Mouse (Mus musculus) erythroblast, adult 5-6 weeks (primary cell): ENCODE measurements around the gene Prkd3. TPM values are rescaled to one million over a fixed set of nuclear protein-coding genes. Genes with fewer than 3 reads are reported as not detected.

Experiments used
- ATAC-seq: replicated peaks from 2 replicates; pipeline ENCODE4 v1.8.0; 2016; ENCODE audit warnings: moderate number of reproducible peaks, mild to moderate bottlenecking, moderate TSS enrichment, inconsistent platforms; ENCODE audit not compliant: poor library complexity, low FRiP score, severe bottlenecking
- total RNA-seq, 2 experiments: library from RNA; stranded (forward) in 1 of 2; stranded (reverse) in 1 of 2; fragments of 150-400 nt in 1 of 2; fragments of 200-764, 138-1000 nt in 1 of 2; gene quantifications; 2 replicates each; pipeline versions ENCODE4 v1.2.3 to v1.2.4; 2015 to 2017; ENCODE audit warnings: low replicate concordance in 2 of 2

Prkd3 gene
- total RNA-seq (2015; ENCODE audit: low replicate concordance) (9.8 and 10.0 TPM in 2 replicates), total RNA-seq (2017; ENCODE audit: low replicate concordance) (9.4 and 11.3 TPM in 2 replicates)

DNA sequence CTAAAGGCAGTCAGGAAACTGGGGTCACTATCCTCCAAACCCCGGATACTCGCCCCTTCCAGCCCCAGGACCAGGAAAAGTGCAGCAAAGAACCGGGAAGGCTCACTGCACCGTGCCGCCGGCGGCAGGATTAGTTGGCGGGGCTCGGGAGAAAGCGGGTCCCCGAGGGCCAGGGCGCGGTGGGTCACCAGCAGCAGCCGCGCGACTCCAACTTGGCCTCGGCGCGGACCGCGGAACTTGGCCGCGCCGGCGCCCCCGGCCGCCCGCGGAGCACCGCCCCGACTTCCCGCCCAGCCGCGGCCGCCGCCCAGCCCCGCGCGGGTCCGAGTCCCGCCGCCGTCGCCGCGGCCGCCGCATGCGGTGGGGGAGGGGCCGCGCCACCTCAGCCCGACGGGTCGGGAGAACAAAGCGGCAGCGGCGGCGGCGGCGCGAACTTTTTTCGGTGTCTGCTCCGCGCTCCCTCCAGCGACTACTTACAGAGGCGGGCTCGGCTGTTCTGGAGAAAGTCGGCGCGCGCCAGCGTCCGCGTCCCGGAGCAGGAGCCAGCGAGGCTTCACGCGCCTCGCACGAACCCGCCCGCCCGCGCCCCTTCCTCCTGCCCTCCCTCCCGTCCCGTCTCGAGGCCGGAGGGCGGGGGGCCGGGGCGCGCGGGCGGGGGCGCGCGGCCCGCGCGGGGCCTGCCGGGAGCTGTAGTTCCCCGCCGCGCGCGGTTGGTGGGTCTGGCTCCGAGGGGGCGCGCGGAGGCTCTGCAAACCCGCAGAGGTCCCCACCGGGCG is at the start of gene Prkd3:
Prkd3 (minus strand) TSS at position 609 of the 776 bp plus-strand sequence.
- no peak for ATAC-seq

- ATAC-seq = no peak
Observed at GRCm38 (mm10) chr17:79069766-79070480, 49.3 kb upstream of the Prkd3 start.

GRCm38 (mm10) chr17:79069019-79069418 is 48.4 kb upstream of the Prkd3 start:
- ATAC-seq = no peak

DNA sequence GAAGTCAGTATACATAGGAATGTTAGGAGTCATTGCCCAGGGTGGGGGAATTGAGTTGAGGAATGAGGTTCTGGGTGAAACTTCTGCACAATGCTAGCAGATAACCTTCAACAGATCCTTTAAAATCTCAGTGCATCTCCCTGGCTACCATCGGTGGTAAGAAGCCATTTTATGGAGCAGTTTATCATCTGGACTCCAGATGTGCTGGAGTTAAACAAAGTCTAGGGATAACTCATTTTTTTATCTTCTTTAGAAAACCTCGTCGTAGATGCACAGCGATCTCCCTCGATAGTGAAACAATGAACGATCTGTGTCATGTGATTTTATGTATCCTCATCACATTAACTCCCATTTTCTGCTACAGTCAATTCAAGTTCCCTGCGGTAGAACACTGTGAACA is 48.0 kb upstream of the Prkd3 start:
- ATAC-seq = no peak

GRCm38 (mm10) chr17:79064250-79064649 is 43.6 kb upstream of the Prkd3 start:
- no peak for ATAC-seq

- no peak for ATAC-seq
Observed at GRCm38 (mm10) chr17:79060221-79060620, 39.6 kb upstream of the Prkd3 start.

DNA sequence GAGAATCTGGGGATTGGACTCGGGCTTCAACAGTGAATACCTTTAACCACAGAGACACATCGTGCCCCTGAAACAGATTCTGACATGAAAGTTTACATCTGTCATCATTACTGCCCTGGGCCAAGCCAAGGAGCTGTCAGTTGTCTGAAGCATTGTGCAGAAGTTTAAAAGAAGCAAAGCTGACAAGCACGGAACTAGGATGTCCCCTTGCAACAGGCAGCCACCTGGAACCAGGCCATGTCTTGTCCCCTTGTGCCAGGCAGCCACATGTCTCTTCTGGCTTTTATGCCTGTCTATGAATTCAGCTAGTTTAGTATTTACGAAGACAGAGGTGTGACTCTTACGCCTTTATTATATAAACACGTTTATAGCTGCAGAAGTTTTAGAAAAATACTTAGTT is 37.7 kb upstream of the Prkd3 start:
- ATAC-seq = no peak

DNA sequence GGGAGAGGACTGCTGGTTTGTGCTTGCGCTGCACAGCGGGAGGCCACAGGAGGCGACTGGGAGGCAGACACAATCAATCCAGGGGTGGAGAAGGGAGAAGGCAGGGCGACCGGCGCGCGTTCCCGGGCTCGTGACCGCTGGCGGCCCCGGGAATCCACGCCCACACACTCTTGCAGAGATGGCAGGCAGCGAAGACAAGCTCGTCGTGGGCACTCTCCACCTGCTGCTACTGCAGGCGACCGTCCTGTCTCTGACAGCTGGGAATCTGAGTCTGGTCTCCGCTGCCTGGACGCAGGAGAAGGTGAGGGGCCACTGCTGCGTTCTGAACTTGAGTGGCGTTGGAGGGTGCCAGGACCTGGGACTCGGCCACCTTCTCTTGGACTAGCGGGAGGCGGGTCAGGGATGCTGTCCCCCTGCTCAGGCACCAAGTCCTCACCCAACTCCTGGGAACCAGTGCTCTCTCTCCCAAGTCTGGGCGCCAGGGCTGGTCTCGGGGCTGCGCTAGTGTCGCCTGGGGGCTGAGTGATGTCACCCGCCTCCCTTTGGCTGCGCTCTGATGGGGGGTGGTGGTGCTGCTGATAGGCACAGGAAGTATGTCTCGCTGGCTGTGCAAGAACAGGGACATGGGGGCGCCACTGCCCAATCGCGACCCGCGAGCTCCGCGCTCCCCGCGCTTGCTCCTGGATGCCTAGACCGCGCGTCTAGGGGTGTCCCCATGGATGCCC is 31.6 kb upstream of the Prkd3 start:
- ATAC-seq = no peak

- no peak for ATAC-seq
Observed at GRCm38 (mm10) chr17:79051606-79052005, 31.0 kb upstream of the Prkd3 start, which contains the start of gene Qpct. Qpct (plus strand) TSS chr17:79051906.

DNA sequence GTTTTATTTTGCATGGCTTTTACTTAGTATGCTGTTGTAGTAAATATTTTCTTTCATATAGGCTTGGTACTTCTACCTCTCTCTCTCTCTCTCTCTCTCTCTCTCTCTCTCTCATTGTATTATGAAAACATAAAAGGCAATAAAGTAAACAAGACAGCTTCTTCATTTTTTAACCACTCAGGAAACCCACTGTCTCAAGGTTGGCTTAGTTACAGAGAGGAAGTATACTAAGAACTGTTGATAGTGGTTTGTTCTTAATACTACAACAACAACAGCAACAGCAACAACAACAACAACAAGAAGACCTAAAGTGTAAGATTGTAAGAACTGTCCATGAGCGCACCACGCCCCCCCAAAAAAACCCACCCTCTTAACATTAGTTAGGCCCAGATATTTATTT is 23.1 kb upstream of the Prkd3 start:
- no peak for ATAC-seq

- ATAC-seq = no peak
Observed at GRCm38 (mm10) chr17:79039660-79040059, 19.0 kb upstream of the Prkd3 start.

DNA sequence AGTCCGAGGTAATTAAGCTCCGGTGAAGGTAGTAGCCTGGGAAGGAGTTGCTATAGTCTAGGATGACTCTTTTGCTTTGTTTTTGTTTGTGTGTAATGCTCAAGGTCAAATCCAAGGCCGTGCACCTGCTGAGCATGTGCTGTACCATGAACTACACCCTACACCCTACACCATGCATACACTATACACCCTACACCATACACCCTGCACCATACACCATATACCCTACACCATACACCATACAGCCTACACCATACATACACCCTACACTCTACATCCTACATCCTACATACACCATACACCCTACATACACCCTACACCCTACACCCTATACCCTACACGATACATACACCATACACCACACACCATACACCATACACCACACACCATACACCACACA is 12.2 kb upstream of the Prkd3 start:
- ATAC-seq = no peak; the same call in 1 of the 2 replicates

DNA sequence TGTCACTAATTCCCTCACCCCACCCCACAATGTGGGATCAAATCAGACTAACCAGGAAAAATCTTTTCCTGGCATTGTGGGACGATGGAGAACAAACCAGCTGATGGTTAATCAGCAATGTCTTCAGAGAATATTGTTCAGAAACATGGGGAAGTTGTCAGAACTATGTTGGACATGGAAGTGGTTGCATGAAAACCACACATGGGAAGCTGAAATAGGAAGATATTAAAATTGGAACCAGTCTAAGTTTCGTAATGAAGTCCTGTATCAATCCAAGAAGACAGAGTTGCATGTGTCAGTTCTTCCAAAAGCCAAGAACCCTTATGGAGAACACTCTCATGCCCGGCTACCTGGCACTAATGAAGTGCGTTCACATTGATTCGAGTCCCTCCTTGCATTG is 11.0 kb upstream of the Prkd3 start:
- ATAC-seq = no peak

GRCm38 (mm10) chr17:79029226-79029625 is 8.6 kb upstream of the Prkd3 start:
- ATAC-seq = no peak

DNA sequence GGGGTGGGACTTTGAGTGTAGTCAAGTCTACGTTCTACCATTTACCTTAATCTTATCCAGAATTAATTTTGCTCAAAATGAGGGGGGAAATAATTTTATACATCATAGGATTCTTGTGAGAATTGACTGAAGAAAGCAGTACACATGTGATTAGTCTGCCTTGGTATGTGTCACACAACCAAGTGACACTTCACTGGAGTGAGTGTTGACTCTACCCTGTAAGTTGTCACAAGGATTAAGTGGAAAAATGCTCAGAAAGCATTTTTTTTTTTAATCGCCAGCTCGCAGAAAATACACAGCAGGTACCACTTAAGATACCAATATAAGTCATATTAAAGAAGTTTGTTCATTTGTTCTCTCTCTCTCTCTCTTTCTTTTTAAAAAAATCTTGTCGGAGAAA is 3.9 kb upstream of the Prkd3 start:
- ATAC-seq = no peak

DNA sequence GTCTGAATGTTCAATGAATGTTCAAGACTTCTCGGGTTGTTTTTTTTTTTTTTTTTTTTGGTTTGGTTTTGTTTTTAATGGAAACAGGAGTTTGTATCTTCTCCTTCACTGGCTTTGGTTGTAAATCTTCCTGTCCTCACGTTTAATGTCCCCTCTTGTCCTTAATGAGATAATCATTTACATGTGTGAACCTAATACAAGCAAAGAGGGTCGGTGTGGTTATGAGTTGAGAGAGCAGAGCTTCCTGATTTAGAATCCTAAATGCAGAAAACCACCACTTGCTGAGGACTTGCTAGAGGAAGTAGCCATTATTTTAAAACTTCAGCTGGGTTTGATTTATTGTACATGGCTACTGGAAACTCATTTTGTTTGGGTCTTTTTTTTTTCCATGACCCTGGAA is 2.1 kb upstream of the Prkd3 start:
- no peak for ATAC-seq

GRCm38 (mm10) chr17:79020984-79021335 is 344 bp upstream of the Prkd3 start:
- no peak for ATAC-seq

DNA sequence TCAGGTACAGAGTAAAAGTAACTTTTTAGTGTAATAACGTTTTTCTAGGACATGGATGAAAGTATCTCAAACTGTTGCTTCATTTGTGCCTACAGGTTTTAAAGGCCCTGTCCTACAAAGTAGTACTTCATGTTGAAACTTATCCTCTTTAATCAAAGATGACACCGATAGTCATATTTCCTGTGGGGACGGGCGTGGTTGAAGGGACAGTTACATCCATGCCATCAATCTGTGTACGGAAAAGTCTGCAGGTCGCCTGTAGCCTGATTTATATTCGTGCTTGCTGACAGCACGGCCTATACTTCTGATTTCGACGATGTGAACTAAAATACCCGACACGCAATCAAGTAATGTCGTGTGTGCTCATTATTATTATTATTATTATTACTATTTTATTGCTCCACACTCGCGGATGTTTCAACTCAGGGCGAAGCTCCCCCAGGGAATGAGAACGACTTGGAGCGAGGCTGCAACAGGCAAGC is 849 bp downstream of the Prkd3 start:
- no peak for ATAC-seq

- no peak for ATAC-seq
Observed at GRCm38 (mm10) chr17:79018422-79018821, 2.2 kb downstream of the Prkd3 start.

DNA sequence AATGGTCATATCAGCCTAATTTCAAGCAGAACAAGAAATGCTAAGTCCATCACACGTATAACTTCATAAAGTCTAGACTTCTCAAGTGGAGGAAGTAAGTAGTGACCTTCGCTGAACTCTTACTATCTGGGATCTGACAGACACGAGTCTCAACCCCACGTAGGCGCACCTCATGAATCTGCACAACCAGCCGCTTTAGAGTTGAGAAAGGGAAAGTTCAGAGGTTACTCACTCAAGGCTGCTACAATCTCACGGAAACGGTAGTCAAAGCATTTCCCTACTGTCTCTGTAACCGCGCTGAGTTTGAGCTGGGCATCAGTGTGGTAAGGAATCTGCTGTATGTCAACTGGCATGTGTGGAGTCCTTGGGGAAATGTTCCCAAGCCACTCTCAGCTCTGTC is 4.8 kb downstream of the Prkd3 start:
- ATAC-seq = no peak
